Mouse (Mus musculus) hindbrain, embryonic 14.5 days (tissue): Measurements from ENCODE around the gene Gas2l2. TPM values are rescaled to one million over a fixed set of nuclear protein-coding genes. Genes with fewer than 3 reads are reported as not detected.

Experiments
- ATAC-seq: fragments of 200-750 bp; cut with Nextera tagmentation; 2 replicates; pipeline ENCODE4 v1.8.0; 2017; ENCODE audit warnings: moderate number of reproducible peaks, mild to moderate bottlenecking, moderate TSS enrichment, moderate library complexity; ENCODE audit not compliant: low FRiP score
- DNase-seq: peaks from one replicate; pipeline ENCODE4 v3.0.0-alpha.2; 2015; ENCODE audit warnings: low spot score
- H3K27ac ChIP-seq: fragments of 300-500 bp; sonication (generic); 2 replicates; pipeline ENCODE4 v1.5.1; 2014; ENCODE audit warnings: mild to moderate bottlenecking, moderate library complexity
- H3K27me3 ChIP-seq: fragments of 300-500 bp; sonication (generic); 2 replicates; pipeline ENCODE4 v1.6.1; 2014; ENCODE audit warnings: mild to moderate bottlenecking, low read length, mixed read lengths; ENCODE audit not compliant: control insufficient read depth, insufficient read depth
- H3K36me3 ChIP-seq: fragments of 300-500 bp; sonication (generic); replicated peaks from 2 replicates; pipeline ENCODE4 v1.6.1; 2014; ENCODE audit not compliant: control insufficient read depth, insufficient read depth
- H3K4me1 ChIP-seq: fragments of 300-500 bp; sonication (generic); replicated peaks from 2 replicates; pipeline ENCODE4 v1.6.1; 2014; ENCODE audit warnings: antibody characterized with exemption, low read length, mixed read lengths; ENCODE audit not compliant: control insufficient read depth, insufficient read depth
- H3K4me2 ChIP-seq: fragments of 300-500 bp; sonication (generic); replicated peaks from 2 replicates; pipeline ENCODE4 v1.6.1; 2014; ENCODE audit warnings: mild to moderate bottlenecking, moderate library complexity
- H3K4me3 ChIP-seq: fragments of 300-500 bp; sonication (generic); replicated peaks from 2 replicates; pipeline ENCODE4 v1.5.1; 2014; ENCODE audit warnings: mild to moderate bottlenecking, low read length
- H3K9ac ChIP-seq: fragments of 300-500 bp; sonication (generic); 2 replicates; pipeline ENCODE4 v1.6.1; 2014
- H3K9me3 ChIP-seq: fragments of 300-500 bp; sonication (generic); 2 replicates; pipeline ENCODE4 v1.6.1; 2016; ENCODE audit warnings: low read length; ENCODE audit not compliant: control insufficient read depth
- WGBS: fragments of 180-500 bp; shearing (Covaris S2); extraction: QIAGEN DNeasy Blood & Tissue Kit; methylation state at CpG from one replicate; pipeline ENCODE4 v1.1.7; 2014; 5-methylcytosine and 5-hydroxymethylcytosine counted together
- polyA plus RNA-seq: library from polyadenylated mRNA; unstranded; fragments of >200 nt; fragmentation: Nextera tagmentation; extraction: Ambion mirVana; gene quantifications from 2 replicates; pipeline ENCODE4 v1.2.1, GENCODE M21; 2014

Gas2l2 gene
- polyA plus RNA-seq, 1 experiment from 2014 or later = 1.5 TPM

DNA sequence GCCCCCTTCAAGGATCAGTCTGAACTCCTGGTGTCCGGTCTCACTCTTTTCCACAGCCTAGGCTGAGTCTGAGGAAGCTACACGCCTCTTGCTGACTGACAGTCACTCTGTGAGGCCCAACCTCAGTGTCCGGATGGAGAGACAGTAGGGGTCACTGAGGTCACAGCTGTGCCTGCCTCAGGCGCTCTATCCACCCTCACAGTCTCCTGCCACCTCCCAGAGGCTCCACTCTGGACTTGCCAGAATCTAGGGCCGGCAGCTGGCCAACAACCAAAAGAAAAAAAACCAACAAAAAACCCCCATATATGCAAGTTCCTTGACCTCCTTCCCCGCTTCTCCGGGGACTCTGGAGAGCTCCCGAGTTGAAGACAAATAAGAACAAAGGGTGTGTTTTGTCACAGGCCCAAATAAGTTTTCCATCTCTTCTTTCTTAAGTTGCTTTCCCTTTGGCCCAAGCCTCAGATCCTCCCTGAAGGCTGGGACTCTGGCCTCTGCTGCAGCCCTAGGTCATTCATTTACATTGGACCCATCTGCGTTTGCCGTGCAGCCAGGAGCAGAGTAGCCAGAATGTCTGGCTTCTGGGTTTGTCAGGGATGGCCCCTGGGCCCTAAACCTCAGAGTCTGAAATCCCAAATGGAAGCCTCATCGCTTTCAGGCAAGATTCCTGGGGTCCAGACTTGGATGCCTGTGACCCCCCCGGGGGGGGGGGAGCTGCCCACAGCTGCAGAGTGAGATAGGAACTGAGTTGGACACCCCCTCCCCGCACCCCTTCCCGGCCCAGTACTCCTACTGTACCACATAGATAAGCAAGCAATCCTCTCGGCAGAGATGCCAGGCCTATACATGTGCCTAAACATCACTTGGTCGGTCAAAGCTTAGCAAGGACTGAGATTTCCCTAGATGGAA, 19.0 kb upstream of the Gas2l2 start:
- peak overlapping the region; percentile 39; the same call in 1 of the 2 replicates for H3K27ac ChIP-seq
- WGBS = 36% methylated on average over 16 of the region's 16 CpGs

GRCm38 (mm10) chr11:83447612-83448011, 18.4 kb upstream of the Gas2l2 start:
- no peak overlapping the region for H3K27ac ChIP-seq

More for the DNA sequence above, 19.0 kb upstream of the Gas2l2 start:
- Histone ChIP-seq H3K27me3 (peaks cover 24% of the 10 kb centered on the region), H3K36me3 (no peaks in the 10 kb centered on the region), H3K4me2 (no peak overlapping the region), H3K4me3 (no peak overlapping the region), H3K9me3 (no peaks in the 10 kb centered on the region), H3K9ac (no peak overlapping the region), H3K4me1 (peaks cover 13% of the 10 kb centered on the region)
- DNase-seq (no peak), ATAC-seq (peak; percentile 24; the same call in 1 of the 2 replicates)

GRCm38 (mm10) chr11:83445001-83445400, 15.7 kb upstream of the Gas2l2 start:
- H3K4me2 ChIP-seq = peak overlapping the region; percentile 40; the same call in 1 of the 2 replicates
- DNase-seq = no peak
- H3K4me1 ChIP-seq = peaks cover 16% of the 10 kb centered on the region
- 0 out of 2 replicates have a peak overlapping the region, but pooled peaks have one; percentile 14 for H3K4me3 ChIP-seq
- H3K9me3 ChIP-seq = no peaks in the 10 kb centered on the region
- H3K27me3 ChIP-seq = peaks cover 45% of the 10 kb centered on the region
- 25% methylated on average over 19 of the region's 19 CpGs for WGBS
- no peak overlapping the region for H3K9ac ChIP-seq
- ATAC-seq = no peak
- H3K27ac ChIP-seq = no peak overlapping the region
- H3K36me3 ChIP-seq = no peaks in the 10 kb centered on the region

More at GRCm38 (mm10) chr11:83447612-83448011, 18.4 kb upstream of the Gas2l2 start:
- Histone ChIP-seq H3K4me1 (peaks cover 14% of the 10 kb centered on the region), H3K4me2 (no peak overlapping the region), H3K36me3 (no peaks in the 10 kb centered on the region), H3K9ac (no peak overlapping the region), H3K27me3 (peaks cover 28% of the 10 kb centered on the region), H3K9me3 (no peaks in the 10 kb centered on the region), H3K4me3 (no peak overlapping the region)
- ATAC-seq = no peak
- WGBS = 72% methylated on average over 10 of the region's 10 CpGs
- DNase-seq = no peak

DNA sequence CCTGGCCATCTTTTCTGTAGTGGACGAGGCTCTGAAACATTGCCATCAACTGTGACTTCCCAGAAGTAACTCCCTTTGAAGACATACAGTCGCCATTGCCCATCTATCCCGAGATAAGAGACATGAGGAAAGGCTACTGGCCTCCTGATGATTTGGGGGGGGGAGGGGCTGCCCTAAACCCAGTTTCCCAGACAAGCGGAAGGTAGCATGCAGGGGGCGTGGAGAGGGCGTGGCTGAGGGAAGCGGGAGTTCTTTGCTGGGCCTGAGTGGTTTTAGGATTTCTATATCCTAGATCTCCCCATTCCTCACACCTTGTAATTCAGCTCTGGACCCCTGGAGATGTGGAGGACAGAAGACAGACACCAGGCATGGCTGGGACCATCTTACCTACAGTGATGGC, 14.6 kb upstream of the Gas2l2 start:
- Histone ChIP-seq H3K9ac (no peak overlapping the region), H3K36me3 (no peaks in the 10 kb centered on the region), H3K27ac (no peak overlapping the region), H3K4me2 (no peak overlapping the region), H3K27me3 (peaks cover 45% of the 10 kb centered on the region), H3K4me1 (peaks cover 11% of the 10 kb centered on the region; the same call in 1 of the 2 replicates), H3K4me3 (no peak overlapping the region), H3K9me3 (no peaks in the 10 kb centered on the region)
- ATAC-seq (no peak), DNase-seq (no peak)
- WGBS = 12% methylated on average over 7 of the region's 7 CpGs

GRCm38 (mm10) chr11:83442596-83443267, 13.5 kb upstream of the Gas2l2 start:
- H3K9me3 ChIP-seq = no peaks in the 10 kb centered on the region
- peak overlapping the region; percentile 18 for H3K4me3 ChIP-seq
- peak overlapping the region; percentile 42; the same call in 1 of the 2 replicates for H3K9ac ChIP-seq
- H3K36me3 ChIP-seq = no peaks in the 10 kb centered on the region
- peak overlapping the region; percentile 46 for H3K4me2 ChIP-seq
- 0 out of 2 replicates have a peak, but pooled peaks cover 3% of the 10 kb centered on the region for H3K4me1 ChIP-seq
- peaks cover 45% of the 10 kb centered on the region for H3K27me3 ChIP-seq
- no peak overlapping the region for H3K27ac ChIP-seq
- WGBS = 14% methylated on average over 29 of the region's 29 CpGs
- ATAC-seq (peak; percentile 36; the same call in 1 of the 2 replicates), DNase-seq (peak; percentile 92)

DNA sequence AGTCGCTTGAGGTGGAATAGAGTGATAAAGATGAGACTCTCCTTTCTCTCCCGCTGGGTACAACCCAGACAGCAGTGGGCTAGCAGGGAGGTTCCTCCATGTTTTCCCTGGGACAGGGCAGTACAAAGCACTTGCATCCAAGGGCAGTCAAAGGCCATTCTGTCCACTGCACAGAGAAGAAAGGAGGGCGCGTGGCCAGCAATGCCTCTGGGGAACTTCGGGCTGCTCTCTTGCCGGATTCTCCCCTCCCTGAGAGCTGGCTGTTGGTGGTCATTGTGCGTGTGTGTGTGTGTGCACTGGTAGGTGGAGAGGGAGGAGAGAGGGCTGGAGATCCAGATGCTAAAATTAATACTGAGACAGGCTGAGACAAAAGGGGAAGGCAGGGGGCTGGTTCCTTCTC, 12.0 kb upstream of the Gas2l2 start:
- H3K4me1 ChIP-seq = 0 out of 2 replicates have a peak, but pooled peaks cover 3% of the 10 kb centered on the region
- ATAC-seq (no peak), DNase-seq (no peak)
- H3K27me3 ChIP-seq = peaks cover 45% of the 10 kb centered on the region
- no peak overlapping the region for H3K27ac ChIP-seq
- no peaks in the 10 kb centered on the region for H3K36me3 ChIP-seq
- H3K9me3 ChIP-seq = no peaks in the 10 kb centered on the region
- WGBS = 31% methylated on average over 7 of the region's 7 CpGs
- peak overlapping the region; percentile 72; the same call in 1 of the 2 replicates for H3K4me2 ChIP-seq
- no peak overlapping the region for H3K9ac ChIP-seq
- peak overlapping the region; percentile 50; the same call in 1 of the 2 replicates for H3K4me3 ChIP-seq

DNA sequence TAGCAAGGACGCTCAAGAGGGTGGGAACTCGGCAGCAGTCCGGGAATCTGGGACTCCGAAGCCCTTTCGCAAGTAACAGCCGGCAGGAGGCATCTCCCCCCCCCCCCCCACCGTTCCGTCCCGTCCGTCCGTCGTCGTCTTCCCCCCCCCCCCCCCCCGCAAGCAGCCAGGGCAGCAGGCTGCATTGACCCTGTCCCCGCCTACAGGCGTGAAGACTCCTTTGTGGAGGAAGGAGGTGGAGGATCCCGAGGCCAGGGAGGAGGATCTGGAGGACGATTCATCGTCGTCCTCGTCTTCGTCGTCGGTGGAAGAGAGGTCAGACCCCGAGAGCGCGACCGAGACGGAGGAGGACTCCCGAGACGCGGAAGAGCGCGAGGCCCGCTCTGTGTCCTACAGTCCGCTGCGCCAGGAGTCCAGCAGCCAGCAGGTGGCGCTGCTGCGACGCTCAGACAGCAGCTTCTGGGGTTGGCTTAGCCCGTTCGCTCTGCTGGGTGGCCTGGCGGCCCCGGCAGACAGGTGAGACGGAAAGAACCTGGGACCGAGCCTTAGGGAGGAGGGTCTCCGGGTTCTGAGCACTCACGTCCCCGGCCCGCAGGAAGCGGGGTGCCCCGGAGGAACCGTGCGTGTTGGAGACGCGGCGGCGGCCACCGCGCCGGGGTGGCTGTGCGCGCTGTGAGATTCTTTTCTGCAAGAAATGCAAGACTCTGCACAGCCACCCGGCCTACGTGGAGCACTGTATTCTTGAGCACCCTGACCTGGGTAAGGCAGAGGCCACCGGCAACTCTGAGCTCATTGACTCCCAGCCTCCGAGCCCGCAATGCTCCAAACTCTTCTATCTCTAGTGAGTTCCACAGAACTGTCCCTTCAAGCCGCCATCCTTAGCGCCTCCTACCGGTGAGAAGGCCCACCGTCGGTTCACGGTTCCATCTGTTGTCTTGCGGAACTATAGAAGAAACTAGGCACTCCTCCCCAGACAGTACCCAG, 11.1 kb upstream of the Gas2l2 start:
- no peak overlapping the region for H3K27ac ChIP-seq
- DNase-seq (peak; percentile 97), ATAC-seq (peak; percentile 94)
- H3K9ac ChIP-seq = peak overlapping the region; percentile 62
- under 1% methylated on average over 70 of the region's 75 CpGs for WGBS
- H3K4me3 ChIP-seq = peak overlapping the region; percentile 50
- no peaks in the 10 kb centered on the region for H3K9me3 ChIP-seq
- peaks cover 42% of the 10 kb centered on the region for H3K27me3 ChIP-seq
- 0 out of 2 replicates have a peak, but pooled peaks cover 3% of the 10 kb centered on the region for H3K4me1 ChIP-seq
- H3K36me3 ChIP-seq = no peaks in the 10 kb centered on the region
- H3K4me2 ChIP-seq = peak overlapping the region; percentile 72

DNA sequence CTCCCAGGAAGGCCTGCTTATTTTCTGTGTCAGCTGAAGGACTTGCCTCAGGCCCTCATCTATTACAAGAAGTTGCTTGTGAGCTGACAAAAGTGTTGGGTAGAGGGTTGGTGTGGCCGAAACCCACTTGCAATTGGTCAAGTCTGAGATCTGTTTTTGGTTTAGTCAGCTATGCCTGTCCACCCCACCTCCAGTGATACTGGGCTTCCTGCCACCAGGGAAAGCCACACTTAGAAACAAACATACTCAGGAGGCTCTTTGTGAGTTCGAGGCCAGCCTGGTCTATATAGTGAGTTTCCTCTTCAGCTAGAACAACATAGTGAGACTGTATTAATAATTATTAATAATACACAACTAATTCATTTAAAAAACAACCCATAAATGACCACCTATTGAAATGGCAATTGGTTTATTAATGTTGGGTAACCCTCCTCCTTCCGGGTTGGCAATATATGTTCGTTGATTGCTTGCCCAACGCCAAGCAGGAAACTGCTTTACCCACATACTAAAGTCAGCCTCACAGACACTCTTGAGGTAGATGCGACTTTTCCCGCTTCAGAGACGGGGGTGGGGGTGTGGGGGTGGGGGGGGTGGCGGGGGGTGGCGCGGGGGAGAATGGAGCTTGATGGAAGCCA, 10.3 kb upstream of the Gas2l2 start:
- no peak for ATAC-seq
- DNase-seq = no peak
- 0 out of 2 replicates have a peak, but pooled peaks cover 3% of the 10 kb centered on the region for H3K4me1 ChIP-seq
- peak overlapping the region; percentile 50 for H3K4me3 ChIP-seq
- 44% methylated on average over 8 of the region's 11 CpGs for WGBS
- no peak overlapping the region for H3K9ac ChIP-seq
- peak overlapping the region; percentile 72 for H3K4me2 ChIP-seq
- no peaks in the 10 kb centered on the region for H3K36me3 ChIP-seq
- no peaks in the 10 kb centered on the region for H3K9me3 ChIP-seq
- peaks cover 34% of the 10 kb centered on the region for H3K27me3 ChIP-seq
- no peak overlapping the region for H3K27ac ChIP-seq
